Mouse (Mus musculus) kidney, adult 2 months (tissue): ENCODE measurements around the gene Cacna1s.

ENCODE experiments used
- CTCF ChIP-seq: fragments of 200-500 bp; conservative IDR thresholded peaks from 2 replicates; pipeline ENCODE4 v1.5.1; 2011; ENCODE audit warnings: low read depth, mild to moderate bottlenecking, control low read depth, low read length, moderate library complexity, mixed read lengths; ENCODE audit not compliant: insufficient read depth, insufficient read length
- POLR2A ChIP-seq: fragments of 200-500 bp; IDR thresholded peaks from one replicate; pipeline ENCODE4 v1.6.1; 2011; ENCODE audit warnings: low read depth, low read length, control low read depth

GRCm38 (mm10) chr1:136066621-136067020, 14.1 kb downstream of the Cacna1s start:
- TF ChIP-seq POLR2A, result no peak
- TF ChIP-seq CTCF, result no peak
